Mouse (Mus musculus) thymus, postnatal 4 days (tissue): ENCODE measurements at regions not wholly inside any gene's neighbourhood (a gene's known extent, or its start where the extent isn't known, plus 50 kb on each side); places are given as distances from the start of the nearest gene placed in this dataset.

ENCODE experiments used
- DNase-seq: peaks from one replicate; pipeline ENCODE4 v3.0.0; 2021

DNA sequence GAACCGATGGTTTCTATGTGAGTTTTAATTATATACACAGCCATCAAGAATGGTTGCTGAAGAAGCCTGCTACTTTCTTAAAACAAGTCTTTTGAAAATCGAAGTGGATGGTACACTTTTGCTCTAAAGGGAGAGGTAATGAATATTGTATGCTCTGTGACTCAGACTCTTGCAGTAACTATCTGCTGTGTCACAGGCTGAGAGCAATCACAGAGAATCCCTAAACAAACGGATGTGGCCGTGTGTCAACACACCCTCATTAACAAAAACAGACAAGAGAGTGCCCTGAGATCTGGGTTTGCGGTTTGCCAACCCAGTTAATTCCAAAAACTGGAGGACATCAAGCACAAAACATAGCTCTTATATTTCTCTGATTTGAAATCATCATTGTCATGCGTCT, 292.1 kb upstream of the Mmadhc start:
- DNase-seq: no peak

DNA sequence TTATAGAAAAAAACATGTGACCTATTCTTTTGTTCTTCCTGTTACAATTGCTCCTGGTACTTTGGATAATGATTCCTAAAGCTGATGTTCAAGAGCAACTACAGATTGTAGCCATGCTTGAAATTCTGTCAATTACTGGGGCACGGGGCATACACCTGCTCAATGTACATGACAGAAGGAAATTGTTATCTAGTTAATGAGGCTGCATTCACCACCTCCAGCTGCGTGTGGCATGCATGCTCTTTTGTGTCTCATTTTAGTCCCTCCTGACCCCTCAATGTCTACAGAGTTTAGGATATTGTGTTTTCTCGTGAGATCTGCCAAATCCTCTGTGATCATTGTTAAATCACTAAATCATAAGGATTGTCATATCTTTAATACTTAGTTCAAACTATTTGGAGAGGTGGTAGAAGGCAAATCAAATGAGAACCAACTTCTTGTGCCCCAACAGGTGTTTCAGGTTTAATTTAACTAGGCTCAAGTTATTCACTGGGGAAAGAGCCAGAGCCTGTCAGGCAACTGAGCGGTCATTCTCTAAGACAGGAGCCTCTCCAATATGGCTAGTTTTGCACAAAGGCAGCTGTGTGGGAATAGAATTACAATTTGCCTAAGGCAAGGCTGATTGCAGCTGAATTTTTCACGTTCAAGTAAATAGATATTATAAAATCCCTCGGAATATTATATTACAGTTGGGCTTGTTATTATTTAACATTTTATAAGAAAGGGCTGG, 289.9 kb upstream of the Mmadhc start:
- DNase-seq: no peak

DNA sequence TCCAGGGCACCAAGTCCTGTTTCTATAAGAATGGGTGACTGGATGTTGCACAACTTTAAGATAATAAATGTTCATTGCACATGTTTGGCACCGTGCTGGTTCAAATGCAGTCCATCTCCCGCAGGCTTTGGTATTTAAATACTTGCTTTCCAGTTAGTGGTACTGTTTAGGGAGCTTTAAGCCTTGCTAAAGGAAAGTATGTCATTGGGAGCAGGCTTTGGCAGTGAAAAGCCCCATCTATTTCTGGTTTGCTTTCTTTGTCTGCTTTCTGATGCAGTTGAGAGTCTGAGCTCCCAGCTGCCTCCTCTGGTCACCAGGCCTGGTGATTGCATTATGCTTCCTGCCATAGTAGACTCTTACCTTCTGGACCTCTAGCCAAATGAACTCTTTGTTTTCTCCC, 283.0 kb upstream of the Mmadhc start:
- DNase-seq: no peak

DNA sequence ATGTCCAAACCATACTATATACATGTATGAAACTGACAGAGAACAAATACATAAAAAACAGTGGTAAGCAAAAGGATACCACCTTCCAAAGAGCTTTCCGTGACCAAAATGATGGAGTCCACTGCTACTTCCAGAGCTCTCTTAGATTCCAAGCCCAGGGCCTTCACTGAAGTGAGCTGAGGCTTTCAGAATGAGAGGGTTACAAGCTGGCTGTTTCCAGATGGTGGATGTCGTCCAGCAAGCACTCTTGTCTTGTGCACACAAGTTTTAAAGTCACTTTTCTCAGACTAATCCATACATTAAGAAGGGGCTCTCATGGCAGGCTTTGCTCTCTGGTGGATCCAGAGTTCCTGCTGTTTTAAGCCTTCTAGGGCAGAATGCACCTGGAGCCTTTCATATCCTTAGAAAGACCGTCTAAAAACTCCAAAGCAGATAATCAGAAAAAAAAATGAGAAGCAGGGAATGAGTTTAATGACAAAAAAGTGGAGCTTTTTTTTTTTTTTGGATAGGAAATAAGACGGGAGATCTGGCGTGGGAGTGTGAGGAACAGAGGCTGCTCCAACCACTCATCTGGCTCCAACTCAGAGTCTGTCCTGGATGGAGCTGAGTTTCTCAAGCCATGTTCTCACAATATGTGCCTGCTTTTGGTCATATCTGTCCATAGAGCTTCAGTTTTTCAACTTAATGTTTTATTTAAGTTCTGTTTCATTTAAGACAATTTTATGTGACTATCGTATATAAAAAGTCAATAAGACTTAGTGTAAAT, 281.9 kb upstream of the Mmadhc start:
- no peak for DNase-seq

DNA sequence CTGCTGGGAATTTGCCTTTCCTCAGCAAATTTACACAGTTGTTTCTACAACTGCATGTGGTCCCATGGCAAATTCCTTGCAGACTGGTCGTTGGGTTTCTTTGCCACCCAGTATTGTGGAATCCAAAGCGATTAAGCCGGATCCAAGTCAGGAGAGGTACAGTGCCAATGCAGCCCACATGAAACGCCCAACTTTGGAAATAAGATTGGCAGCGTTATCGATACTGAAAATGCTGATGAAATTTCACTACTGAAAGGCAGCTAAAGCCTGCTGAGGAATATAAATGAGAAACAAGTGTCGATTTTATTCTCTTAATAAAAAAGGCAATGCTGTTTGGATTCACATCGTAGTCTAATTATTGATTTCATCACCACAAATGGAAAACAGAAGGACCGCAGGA, 281.1 kb upstream of the Mmadhc start:
- no peak for DNase-seq

DNA sequence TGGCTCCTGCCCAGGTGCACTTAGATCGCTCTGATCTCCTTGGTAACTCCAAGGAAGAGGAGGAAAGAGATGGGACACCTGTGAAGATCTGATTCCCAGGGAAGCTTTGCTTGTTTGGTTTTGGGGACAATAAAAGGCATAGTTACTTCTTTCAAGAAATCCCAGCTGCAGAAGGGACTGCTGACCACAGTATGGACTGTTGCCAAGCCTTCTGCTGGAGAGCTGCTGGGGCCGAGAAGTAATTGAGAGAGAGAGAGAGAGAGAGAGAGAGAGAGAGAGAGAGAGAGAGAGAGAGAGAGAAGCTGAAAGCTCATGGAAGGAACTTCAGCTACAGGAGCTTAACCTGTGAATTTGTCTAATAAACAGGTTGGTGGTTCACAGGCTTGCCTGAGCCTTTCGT, 276.9 kb upstream of the Mmadhc start:
- DNase-seq: no peak

DNA sequence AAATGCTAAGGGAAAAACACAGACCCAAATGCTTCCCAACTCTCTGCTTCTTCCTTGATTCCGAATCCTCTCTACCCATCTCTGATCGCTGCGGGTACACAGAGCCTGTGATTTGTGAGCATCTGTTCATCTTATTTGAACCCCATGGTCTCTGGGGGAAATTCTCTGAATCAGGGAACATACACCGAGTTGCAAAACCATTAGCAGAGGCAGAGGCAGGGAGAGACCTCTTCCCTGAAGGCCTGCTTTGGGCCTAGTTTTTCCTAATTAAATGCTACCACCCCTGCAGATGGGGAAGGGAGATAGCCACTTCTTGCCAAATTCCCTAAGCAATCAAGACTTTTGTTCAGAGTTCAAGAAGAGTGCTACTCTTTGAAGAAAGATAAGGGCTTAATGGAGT, 274.4 kb upstream of the Mmadhc start:
- no peak for DNase-seq

DNA sequence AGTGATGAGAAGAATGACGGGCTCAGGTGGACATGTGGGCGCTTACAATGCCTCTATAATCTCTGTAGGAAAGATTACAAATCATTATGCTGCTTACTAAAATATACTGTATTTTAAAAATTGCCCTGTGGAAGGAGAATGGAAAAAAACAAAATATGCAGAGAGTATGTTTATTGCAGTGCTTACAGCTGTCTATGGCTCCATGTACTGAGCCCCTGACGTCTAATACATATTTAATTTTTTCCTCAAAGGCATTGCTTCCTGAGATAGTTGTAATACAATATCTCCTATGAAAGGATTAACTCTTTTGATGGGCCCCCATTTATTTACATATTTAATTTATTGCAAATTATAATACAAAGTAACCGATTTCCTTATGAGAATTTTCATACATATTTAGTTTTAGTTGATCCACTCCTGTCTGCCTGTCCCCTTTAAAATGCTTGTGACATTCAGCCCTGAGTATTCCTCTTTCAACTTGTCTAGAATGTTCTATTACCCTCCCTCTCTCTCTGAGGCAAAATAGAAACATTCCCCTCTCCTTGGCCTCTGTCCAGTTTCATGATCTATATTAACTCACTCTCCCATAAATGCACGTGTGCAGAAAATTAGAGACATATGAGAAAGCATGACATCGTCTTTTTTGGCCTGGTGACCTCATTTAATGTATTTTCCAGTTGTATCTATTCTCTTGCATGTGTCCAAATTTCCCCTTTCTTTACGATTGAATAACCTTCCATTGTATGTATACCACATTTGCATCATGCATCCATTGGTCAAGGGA, 273.1 kb upstream of the Mmadhc start:
- DNase-seq: no peak

DNA sequence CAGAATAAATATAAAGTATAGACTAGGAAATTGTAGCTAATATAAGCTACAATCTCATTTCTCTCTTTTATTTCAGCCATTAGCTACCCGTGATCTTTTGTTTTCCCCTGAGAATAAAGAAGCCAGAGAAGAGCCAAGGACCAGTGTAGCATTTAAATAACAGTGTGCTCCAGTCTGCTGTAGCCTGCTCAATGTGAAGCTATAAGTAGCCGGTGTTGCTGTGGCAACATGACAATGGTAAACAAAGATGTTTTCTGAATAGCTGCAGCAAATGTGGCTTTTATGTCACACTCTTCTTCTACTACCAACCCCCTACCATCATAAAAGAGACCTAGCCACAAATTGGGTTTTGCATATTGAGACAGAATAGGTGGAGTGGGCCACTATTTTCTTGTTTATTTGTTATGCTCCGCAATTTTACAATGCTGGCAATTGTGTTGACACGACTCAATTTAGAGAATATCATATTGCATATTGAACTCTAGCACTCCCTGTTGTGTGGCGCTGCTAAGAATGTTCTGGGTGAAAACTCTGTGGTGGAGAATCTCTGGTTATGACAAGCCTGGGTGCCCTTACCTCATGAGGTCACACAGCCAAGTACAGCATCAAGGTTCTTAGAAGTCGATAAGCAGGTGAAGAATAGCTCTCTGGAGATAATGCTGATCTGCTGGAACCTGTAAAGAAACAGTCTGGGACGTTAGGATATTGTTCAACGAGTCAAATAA, 272.3 kb upstream of the Mmadhc start:
- no peak for DNase-seq

DNA sequence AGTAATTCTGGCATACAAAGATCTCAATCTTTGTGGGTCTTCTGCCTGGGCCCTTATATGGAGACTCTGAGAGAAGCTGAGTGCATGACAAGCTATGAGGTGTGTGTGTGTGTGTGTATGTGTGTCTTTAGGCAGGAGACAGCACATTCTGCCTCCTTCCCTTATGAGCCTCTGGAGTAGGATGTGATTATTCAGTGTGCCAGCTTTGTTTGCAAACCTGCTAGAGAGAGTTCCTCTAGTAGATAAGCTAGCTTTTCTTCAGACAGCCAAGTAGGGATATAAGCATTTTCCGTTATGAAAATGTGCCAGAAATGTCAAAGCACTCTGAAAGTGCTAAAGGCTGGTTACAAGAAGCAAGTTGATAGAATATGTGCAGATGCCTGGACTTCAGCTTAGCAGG, 270.9 kb upstream of the Mmadhc start:
- no peak for DNase-seq

DNA sequence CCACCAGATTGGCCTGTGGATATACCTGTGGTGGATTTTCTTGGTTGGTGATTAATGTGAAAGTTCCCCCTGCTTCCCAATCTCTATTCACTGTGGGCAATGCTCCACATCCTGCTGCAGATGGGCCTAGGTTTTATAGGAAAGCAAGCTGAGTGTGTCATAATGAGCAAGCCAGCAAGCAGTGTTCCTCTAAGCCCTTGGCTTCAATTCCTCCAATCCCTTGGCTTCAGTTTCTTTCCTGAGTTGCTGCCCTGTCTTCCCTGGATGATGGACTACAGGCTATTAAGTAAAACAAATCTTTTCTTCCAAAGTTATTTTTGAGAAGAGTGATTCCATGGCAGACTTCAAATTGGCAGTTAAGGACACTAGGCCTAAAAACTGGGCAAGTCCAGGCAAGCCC, 257.4 kb upstream of the Mmadhc start:
- DNase-seq: no peak

DNA sequence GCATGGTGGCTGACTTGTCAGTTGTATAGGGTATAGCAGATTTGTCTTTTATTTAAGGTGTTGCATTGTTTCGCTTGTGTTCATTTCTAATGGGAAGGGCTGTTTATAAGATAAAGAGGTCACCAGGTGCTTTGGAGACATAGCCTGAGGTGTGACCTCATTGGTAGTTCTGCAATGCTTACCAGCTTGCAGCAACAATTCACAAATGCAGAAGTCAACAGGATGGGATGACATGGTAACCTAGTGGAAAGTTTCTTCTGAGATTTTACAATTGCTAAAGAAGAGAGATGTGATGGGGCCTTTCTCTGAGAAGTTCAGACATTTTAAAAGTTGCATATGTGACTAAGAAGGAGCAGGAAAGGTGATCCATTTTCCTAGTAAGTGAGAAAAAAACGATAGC, 255.8 kb upstream of the Mmadhc start:
- no peak for DNase-seq

DNA sequence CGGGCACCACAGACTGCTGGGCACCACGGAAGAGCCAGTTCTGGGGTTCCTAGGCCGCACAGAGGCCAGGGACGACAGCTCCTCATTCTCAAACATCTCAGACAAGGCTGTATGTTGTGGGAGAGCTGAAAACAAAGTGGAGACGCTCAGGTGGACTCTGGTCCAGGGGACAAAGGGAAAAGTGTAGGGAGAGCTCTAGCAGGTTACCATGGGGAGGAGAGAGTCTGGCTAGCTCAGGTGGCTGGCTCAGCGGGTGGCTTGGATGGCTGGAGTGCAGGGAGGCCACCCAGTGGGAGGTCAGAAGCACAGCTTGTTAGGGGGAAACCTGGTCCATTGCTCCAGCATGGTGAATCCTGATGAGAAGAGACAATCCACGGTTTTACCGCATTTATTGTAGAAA, 253.3 kb upstream of the Mmadhc start:
- DNase-seq: no peak

DNA sequence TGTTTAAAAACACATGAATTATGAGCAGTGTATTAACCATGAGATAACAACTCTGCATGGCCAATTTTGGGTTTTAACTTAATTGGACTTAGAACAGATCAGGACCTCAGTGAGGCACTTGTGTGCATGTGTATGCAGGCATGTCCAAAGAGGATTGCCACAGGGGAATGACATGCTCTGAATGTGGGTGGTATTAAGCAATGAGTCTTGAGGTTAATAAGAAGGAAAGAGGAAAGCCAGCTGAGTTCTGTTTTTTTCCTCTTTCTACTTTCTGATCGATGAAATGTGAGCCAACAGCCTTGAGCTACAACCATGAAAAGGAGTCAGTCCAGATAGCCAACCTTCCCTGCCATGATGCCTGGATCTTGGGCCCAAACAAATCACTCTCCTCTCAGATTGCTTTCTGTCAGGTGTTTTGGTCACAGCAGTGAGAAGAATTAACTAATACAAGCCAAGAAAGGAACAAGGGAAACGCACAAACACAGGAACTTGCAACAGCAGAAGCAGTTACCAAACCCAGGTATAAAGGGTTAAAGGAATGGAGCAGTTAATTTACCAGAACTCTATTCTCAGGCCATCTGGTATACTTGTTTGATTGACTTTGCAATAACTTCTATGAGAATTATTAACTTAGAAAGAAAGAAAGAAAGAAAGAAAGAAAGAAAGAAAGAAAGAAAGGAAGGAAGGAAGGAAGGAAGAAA, 243.3 kb upstream of the Mmadhc start:
- DNase-seq: no peak

DNA sequence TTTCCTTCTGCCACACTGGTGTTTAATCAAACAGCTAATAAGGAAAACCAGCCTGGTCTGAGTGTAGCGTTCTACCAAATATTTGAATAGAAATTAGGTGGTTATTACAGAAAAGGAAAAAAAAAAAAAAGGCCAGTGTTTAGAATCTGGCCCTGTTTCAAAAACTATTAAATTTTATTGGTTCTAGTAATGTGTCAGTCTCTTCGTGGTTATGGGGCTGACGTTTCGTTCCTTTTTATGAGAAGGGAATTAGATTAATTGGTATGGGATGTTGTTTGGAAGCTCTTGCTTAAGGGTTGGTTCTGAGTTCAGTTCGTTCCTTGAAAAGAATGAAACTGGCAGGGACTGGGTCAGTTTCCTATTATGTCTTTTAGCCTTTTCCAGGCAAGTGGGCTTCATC, 241.5 kb upstream of the Mmadhc start:
- no peak for DNase-seq

DNA sequence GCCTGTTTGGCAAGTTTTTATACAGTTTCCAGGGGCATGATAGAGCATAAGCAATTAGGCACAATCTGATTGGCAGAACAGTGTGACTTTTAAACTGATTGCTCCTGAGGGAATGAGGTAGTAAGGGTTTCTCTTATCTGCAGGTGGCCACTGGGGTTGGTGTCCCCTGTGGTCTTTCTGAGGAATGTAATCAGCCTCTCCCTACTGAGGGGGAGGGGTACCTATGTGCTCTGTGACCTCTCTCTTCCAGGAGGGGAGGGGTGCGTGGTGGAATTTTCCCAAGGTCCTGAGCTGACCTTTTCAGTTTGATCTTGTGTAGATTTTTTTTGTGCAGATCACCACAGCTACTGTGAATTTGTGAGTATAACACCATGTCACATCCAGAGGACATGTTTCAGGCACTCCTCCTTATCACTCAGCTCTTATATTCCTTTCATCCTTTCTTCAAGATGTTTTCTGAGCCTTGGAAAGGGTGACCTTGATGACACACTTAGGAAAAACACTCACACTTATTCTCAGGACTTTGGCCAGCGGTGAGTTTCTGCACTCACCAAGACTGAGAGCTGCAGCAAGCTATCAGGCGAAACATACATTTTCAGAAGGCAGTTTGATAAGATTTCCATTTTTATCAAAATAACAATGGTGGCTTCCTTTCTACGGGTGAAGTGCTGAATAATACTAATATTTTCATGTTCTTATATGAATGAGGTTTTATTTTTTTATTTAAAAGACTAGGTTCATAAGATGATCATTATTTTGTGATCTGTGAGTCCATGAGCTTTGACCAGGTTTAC, 238.7 kb upstream of the Mmadhc start:
- no peak for DNase-seq

DNA sequence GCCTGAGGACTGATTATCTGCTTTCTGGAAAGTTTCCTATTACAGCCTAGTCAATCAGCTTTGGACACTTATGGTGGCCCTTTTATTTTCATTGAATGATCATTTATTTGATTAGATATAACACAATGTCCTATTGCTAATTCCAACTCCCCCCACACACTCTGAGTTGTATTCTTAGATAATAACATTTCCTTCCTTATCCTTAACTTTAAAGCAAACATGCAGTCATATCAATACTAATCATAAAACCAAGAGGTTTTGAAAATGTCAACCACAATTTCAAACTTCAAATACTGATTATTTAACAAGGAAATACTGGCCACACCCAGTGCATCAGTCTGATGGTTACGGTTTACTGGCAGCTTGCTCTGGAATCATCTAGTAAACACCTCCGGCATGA, 237.1 kb upstream of the Mmadhc start:
- DNase-seq: no peak

DNA sequence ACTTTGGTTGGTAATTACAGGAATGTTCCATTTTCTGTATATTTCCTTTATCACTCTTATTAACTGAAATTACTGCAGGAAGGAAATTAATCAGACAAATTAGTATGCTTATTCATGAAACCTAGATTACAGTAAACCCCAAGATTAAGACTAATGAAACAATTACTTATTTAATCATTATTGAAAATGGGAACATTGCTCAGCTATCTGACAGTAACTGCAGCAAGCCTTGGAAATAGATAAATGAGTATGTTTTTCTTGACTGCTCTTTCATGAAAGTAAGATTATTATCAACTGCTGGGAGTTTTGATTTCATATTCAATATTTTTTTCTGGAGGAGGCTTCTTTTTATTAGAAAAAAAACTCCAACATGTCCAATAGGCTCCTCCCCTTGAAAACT, 230.8 kb upstream of the Mmadhc start:
- DNase-seq: no peak

DNA sequence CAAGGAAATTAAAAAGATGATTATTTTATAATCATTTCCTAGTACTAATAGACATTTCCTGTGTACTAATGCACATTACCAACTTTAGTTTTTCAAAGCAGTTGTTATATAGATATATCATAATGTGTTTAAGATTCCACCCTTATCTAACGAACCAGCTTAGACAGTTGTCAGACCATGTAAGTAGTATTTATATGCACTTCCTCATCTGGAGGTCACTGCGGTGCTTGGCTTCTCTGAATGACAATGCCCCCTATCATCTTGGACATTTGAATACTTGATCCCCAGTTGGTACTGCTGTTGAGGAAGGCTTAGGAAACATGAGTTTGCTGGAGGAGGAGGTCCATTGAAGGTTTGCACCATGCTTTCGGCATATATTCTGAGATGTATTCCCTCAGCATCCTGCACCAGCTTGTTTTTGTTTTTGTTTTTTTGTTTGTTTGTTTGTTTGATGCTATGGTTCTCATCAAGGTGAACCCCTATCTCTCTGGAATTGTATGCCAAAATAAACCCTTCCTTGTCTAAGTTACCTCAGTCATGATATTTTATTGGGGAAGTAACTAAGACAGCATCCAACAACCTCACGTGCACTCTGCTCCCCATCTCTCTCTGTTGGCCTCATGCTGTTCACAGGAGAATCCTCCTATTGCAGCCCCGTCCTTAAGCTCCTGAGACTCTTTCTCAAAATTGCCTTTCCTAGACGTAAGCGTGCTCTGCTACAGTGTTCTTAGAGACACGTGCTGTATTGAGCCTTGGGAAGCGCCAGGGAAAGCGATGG, 228.4 kb upstream of the Mmadhc start:
- DNase-seq: no peak

DNA sequence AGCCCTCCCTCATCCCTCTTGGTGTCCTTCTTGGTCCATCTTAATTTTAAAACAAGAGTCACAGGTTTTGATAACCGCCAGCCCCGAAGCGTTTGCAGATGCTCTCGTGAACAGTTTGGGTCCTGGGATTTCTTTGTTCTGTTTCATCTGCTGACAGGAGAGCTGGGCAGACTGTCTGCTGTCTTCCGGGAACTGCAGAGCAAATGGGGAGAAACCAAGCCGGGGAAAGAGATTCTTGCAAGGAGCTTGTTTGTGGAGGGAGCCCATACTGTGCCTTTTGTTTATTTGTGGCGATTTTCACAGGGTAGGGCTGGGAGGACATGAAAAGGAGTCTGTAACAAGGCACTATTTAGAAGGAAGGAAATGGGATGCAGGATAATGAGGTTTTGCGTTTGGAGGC, 223.6 kb upstream of the Mmadhc start:
- DNase-seq: no peak

DNA sequence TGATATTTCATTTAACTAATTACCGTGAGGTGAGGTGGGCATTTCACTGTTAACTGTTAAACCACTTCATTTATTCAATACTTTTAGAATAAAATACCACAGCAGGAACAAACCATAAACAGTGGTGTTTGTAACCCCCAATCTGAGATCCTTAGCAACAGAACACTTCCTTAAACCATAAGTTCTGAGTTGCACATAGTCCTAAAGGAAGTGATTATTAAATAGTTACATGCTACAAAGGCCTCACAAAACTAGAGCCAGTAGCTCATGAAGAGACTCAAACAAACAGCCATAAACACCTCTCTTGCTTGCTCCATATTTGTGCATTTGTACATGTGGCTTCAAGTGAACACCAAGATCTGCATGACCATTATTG, 222.5 kb upstream of the Mmadhc start:
- DNase-seq: no peak
